Mouse (Mus musculus): ENCODE results near the gene Fam155a. TPM values are rescaled to one million over a fixed set of nuclear protein-coding genes. Genes with fewer than 3 reads are reported as not detected.

Gene Fam155a
- total and polyA plus RNA-seq, 3 experiments = not detected

DNA sequence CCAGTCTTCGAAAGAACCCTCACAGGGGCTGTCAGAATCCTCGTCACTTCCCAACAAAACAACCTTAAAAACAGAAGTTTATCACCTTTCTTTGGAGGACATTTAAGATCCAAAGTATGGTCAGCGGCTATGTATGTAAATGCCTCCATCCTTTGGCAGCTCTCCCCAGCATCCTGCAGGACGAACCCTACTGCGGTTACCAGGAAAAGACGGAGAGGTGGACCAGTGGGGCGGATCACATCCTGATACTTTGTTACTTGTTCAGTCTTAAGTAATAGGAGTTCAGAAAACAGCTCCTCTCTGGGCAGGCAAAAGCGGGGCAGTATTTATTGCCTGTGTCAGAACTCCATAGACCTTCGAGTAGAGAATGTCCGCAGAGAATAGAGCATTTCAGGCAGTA lies 335.5 kb downstream of the Fam155a start:
- no peaks in the 10 kb centered on the region for H3K79me2 ChIP-seq (replicated peaks; ENCODE audit: control insufficient read depth, extremely low read depth, insufficient read depth, poor library complexity, severe bottlenecking)
- peaks cover 65% of the 10 kb centered on the region for H3K9me3 ChIP-seq (replicated peaks; ENCODE audit: low read length)
- H3K36me3 ChIP-seq (replicated peaks in 1 of 2; ENCODE audit: control insufficient read depth in 1 of 2, insufficient read depth in 1 of 2, low read length in 1 of 2) = no peaks in the 10 kb centered on the region
- H3K4me1 ChIP-seq (ENCODE audit: control insufficient read depth in 1 of 2, insufficient read depth in 2 of 2) = no peaks in the 10 kb centered on the region
- TF ChIP-seq MAFK (IDR thresholded peaks at IDR 0.05; ENCODE audit: insufficient replicate concordance, low read length) = no peak
- no peak overlapping the region for H3K9ac ChIP-seq (ENCODE audit: insufficient read depth, low read depth)
- no peaks in the 10 kb centered on the region for H3K27me3 ChIP-seq (replicated peaks)
- no peak for DNase-seq (ENCODE audit: extremely low read depth)
- H3K4me2 ChIP-seq (ENCODE audit: insufficient read depth, low read depth, poor library complexity, severe bottlenecking) = no peak overlapping the region
- dilution Hi-C loops (cut with MboI; ENCODE audit: extremely low pct_ligation_motif_present, extremely low pct_unique_long_range_greater_than_20kb, low sequenced_read_pairs) (no loop called here), in situ Hi-C loops (cut with MboI; ENCODE audit: low pct_ligation_motif_present, low pct_unique_long_range_greater_than_20kb, low sequenced_read_pairs) (no loop called here)
- H3K27ac ChIP-seq (ENCODE audit: insufficient read depth, low read depth) = no peak overlapping the region
- no peak overlapping the region for H3K4me3 ChIP-seq (replicated peaks in 1 of 3; ENCODE audit: low read depth in 2 of 3, low read length in 2 of 3, poor library complexity in 1 of 3)

DNA sequence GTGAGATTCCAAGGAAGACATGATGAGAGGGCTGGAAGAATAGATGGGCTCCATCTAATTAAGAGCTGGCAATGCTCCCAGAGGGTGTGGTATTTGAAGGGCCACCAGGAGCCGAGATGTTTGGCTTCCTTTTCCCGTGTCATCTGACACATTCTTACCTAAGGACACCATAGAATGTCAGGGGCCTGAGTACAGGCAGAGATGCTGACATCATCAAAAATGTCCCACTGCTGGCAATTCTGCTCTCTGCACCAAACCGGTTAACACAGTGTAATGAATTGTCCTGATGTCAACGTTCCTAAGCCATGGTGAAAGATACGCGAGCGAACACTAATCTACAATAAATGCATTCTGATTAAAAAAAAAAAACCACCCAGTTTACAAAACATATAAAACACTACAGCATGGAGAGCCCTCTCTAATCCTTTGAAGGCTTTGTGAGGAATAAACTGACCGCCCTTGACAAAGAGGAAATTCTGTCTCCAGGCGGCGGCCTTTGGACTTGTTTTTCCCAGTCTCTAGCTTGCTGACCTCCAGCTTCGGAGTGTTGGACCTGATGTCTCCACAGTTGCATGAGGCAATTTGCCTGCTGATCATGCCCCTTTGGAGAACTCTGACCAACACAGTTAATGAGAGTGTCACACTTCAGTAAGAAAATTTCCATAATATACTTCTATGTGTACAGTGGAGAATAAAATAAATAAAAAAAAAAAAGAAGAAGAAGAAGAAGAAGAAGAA lies 338.2 kb downstream of the Fam155a start:
- dilution Hi-C loops (cut with MboI; ENCODE audit: extremely low pct_ligation_motif_present, extremely low pct_unique_long_range_greater_than_20kb, low sequenced_read_pairs) = no loop called here

GRCm38 (mm10) chr8:9428846-9429245 lies 342.1 kb downstream of the Fam155a start:
- Histone ChIP-seq H3K9ac (ENCODE audit: insufficient read depth, low read depth) (no peak overlapping the region), H3K27ac (ENCODE audit: insufficient read depth, low read depth) (no peak overlapping the region), H3K27me3 (replicated peaks) (no peaks in the 10 kb centered on the region), H3K79me2 (replicated peaks; ENCODE audit: control insufficient read depth, extremely low read depth, insufficient read depth, poor library complexity, severe bottlenecking) (no peaks in the 10 kb centered on the region), H3K9me3 (replicated peaks; ENCODE audit: low read length) (peaks cover 68% of the 10 kb centered on the region), H3K4me2 (ENCODE audit: insufficient read depth, low read depth, poor library complexity, severe bottlenecking) (no peak overlapping the region), H3K36me3 (replicated peaks in 1 of 2; ENCODE audit: control insufficient read depth in 1 of 2, insufficient read depth in 1 of 2, low read length in 1 of 2) (no peaks in the 10 kb centered on the region), H3K4me3 (replicated peaks in 1 of 3; ENCODE audit: low read depth in 2 of 3, low read length in 2 of 3, poor library complexity in 1 of 3) (no peak overlapping the region), H3K4me1 (ENCODE audit: control insufficient read depth in 1 of 2, insufficient read depth in 2 of 2) (no peaks in the 10 kb centered on the region)
- DNase-seq (ENCODE audit: extremely low read depth) = no peak
- TF ChIP-seq ZNF384 (IDR thresholded peaks at IDR 0.05; ENCODE audit: low read depth, low read length) = no peak
- TF ChIP-seq E2F4 (IDR thresholded peaks at IDR 0.05; ENCODE audit: insufficient replicate concordance, low read depth, low read length) = no peak
- TF ChIP-seq EP300 (IDR thresholded peaks at IDR 0.05; ENCODE audit: low read length) = no peak
- TF ChIP-seq ZMIZ1 (IDR thresholded peaks at IDR 0.05; ENCODE audit: low read depth, low read length) = no peak
- TF ChIP-seq ETS1 (conservative IDR thresholded peaks at IDR 0.05; ENCODE audit: low read depth, low read length) = no peak
- TF ChIP-seq NELFE (IDR thresholded peaks at IDR 0.05; ENCODE audit: low read depth, low read length) = no peak
- no peak for TF ChIP-seq USF2 (conservative IDR thresholded peaks at IDR 0.05; ENCODE audit: low read depth, low read length)
- TF ChIP-seq CHD1 (IDR thresholded peaks at IDR 0.05; ENCODE audit: low read depth, low read length) = no peak
- TF ChIP-seq UBTF (IDR thresholded peaks at IDR 0.05; ENCODE audit: low read depth, low read length) = no peak
- no peak for TF ChIP-seq KAT2A (IDR thresholded peaks at IDR 0.05; ENCODE audit: insufficient replicate concordance, low read length)
- TF ChIP-seq MAZ (IDR thresholded peaks at IDR 0.05; ENCODE audit: low read depth, low read length) = no peak
- TF ChIP-seq MAX (IDR thresholded peaks at IDR 0.05; ENCODE audit: low read length) = no peak
- TF ChIP-seq CTCF (conservative IDR thresholded peaks at IDR 0.05 in 1 of 2, IDR thresholded peaks at IDR 0.05 in 1 of 2; ENCODE audit: low read depth in 2 of 2, low read length in 2 of 2) = no peak
- no peak for TF ChIP-seq JUN (IDR thresholded peaks at IDR 0.05; ENCODE audit: insufficient read depth, low read depth, low read length)
- dilution Hi-C loops (cut with MboI; ENCODE audit: extremely low pct_ligation_motif_present, extremely low pct_unique_long_range_greater_than_20kb, low sequenced_read_pairs) (no loop called here), in situ Hi-C loops (cut with MboI; ENCODE audit: low pct_ligation_motif_present, low pct_unique_long_range_greater_than_20kb, low sequenced_read_pairs) (no loop called here)

More for the DNA sequence above, 338.2 kb downstream of the Fam155a start:
- no peak overlapping the region for H3K4me3 ChIP-seq (replicated peaks in 1 of 3; ENCODE audit: low read depth in 2 of 3, low read length in 2 of 3, poor library complexity in 1 of 3)
- no peak overlapping the region for H3K9ac ChIP-seq (ENCODE audit: insufficient read depth, low read depth)
- in situ Hi-C loops (cut with MboI; ENCODE audit: low pct_ligation_motif_present, low pct_unique_long_range_greater_than_20kb, low sequenced_read_pairs) = no loop called here
- no peak for TF ChIP-seq ETS1 (conservative IDR thresholded peaks at IDR 0.05; ENCODE audit: low read depth, low read length)
- no peaks in the 10 kb centered on the region for H3K79me2 ChIP-seq (replicated peaks; ENCODE audit: control insufficient read depth, extremely low read depth, insufficient read depth, poor library complexity, severe bottlenecking)
- H3K27ac ChIP-seq (ENCODE audit: insufficient read depth, low read depth) = no peak overlapping the region
- H3K4me2 ChIP-seq (ENCODE audit: insufficient read depth, low read depth, poor library complexity, severe bottlenecking) = no peak overlapping the region
- no peaks in the 10 kb centered on the region for H3K27me3 ChIP-seq (replicated peaks)
- H3K4me1 ChIP-seq (ENCODE audit: control insufficient read depth in 1 of 2, insufficient read depth in 2 of 2) = no peaks in the 10 kb centered on the region
- H3K36me3 ChIP-seq (replicated peaks in 1 of 2; ENCODE audit: control insufficient read depth in 1 of 2, insufficient read depth in 1 of 2, low read length in 1 of 2) = no peaks in the 10 kb centered on the region
- no peak for DNase-seq (ENCODE audit: extremely low read depth)
- H3K9me3 ChIP-seq (replicated peaks; ENCODE audit: low read length) = peaks cover 65% of the 10 kb centered on the region
